Mouse (Mus musculus) intestine, embryonic 16.5 days (tissue): ENCODE results near the gene Cdca7. TPM values are rescaled to one million over a fixed set of nuclear protein-coding genes. Genes with fewer than 3 reads are reported as not detected.

Experiments used
- ATAC-seq: fragments of 200-750 bp; cut with Nextera tagmentation; 2 replicates; pipeline ENCODE4 v1.8.0; 2017; ENCODE audit warnings: moderate TSS enrichment, moderate library complexity
- H3K27ac ChIP-seq: fragments of 300-500 bp; sonication (generic); 2 replicates; pipeline ENCODE4 v1.5.1; 2014; ENCODE audit warnings: mild to moderate bottlenecking, low read length
- H3K27me3 ChIP-seq: fragments of 300-500 bp; sonication (generic); replicated peaks from 2 replicates; pipeline ENCODE4 v1.6.1; 2014; ENCODE audit warnings: low read length, control low read depth, mixed read lengths; ENCODE audit not compliant: control insufficient read depth, insufficient read depth
- H3K36me3 ChIP-seq: fragments of 300-500 bp; sonication (generic); 2 replicates; pipeline ENCODE4 v1.6.1; 2014; ENCODE audit warnings: low read length, control low read depth; ENCODE audit not compliant: control insufficient read depth, insufficient read depth
- H3K4me1 ChIP-seq: fragments of 300-500 bp; sonication (generic); 2 replicates; pipeline ENCODE4 v1.6.1; 2014; ENCODE audit warnings: low read length, control low read depth, mixed read lengths; ENCODE audit not compliant: control insufficient read depth, insufficient read depth
- H3K4me2 ChIP-seq: fragments of 300-500 bp; sonication (generic); 2 replicates; pipeline ENCODE4 v1.6.1; 2014; ENCODE audit warnings: low read depth, low read length, control low read depth
- H3K4me3 ChIP-seq: fragments of 300-500 bp; sonication (generic); 2 replicates; pipeline ENCODE4 v1.5.1; 2014; ENCODE audit warnings: mild to moderate bottlenecking, low read length
- H3K9ac ChIP-seq: fragments of 300-500 bp; sonication (generic); 2 replicates; pipeline ENCODE4 v1.6.1; 2014; ENCODE audit warnings: low read depth, low read length
- H3K9me3 ChIP-seq: fragments of 300-500 bp; sonication (generic); 2 replicates; pipeline ENCODE4 v1.6.1; 2016; ENCODE audit warnings: low read length, control low read depth; ENCODE audit not compliant: control insufficient read depth
- WGBS: fragments of 180-500 bp; shearing (Covaris S2); extraction: QIAGEN DNeasy Blood & Tissue Kit; methylation state at CpG from one replicate; pipeline ENCODE4 v1.1.7; 2014; 5-methylcytosine and 5-hydroxymethylcytosine counted together
- polyA plus RNA-seq: library from polyadenylated mRNA; unstranded; fragments of >200 nt; fragmentation: Nextera tagmentation; extraction: Ambion mirVana; gene quantifications from 2 replicates; pipeline ENCODE4 v1.2.1, GENCODE M21; 2015

Gene Cdca7
- polyA plus RNA-seq, 1 experiment from 2014 or later: 111 TPM

DNA sequence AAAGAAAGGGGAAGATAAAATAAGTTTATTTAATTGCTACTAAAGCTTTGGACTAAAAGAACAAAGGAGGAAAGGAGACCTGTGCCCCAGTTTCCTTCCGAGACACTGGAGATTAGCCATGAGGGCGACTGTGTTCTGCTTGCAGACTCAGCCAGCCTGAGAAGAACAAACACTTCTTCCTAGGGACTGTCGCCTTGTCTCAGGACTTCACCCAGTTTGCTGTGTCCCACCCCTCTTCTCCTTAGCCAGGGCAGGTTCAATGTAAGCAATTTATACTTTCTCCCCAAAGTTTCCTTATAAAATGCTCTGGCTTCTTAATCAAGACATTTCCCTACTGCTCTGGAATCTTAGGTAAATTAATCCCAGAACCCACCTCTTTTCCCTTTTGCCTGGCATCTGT, 22.4 kb upstream of the Cdca7 start:
- 44% methylated on average over 3 of the region's 3 CpGs for WGBS

DNA sequence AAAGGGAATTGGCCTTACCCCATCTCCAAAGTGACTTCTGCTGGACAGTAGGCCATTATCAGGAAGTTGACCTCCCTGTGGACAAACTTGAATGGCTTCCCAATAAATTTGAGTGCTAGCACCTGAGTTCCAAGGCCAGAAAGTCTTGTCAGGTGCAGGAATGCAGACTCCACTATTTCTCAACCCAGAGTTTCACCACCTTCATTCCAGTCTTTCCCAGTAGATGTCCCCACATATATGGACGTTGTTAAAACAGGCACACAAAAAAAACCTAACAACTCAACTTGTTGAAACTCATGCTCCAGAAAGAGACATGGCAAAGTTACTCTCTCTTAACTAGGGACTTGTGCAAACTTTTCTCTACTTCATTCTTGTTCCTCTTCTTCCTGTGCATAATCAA, 19.8 kb upstream of the Cdca7 start:
- H3K36me3 ChIP-seq: no peaks in the 10 kb centered on the region
- no peaks in the 10 kb centered on the region for H3K27me3 ChIP-seq
- ATAC-seq: no peak
- no peak overlapping the region for H3K27ac ChIP-seq
- no peaks in the 10 kb centered on the region for H3K9me3 ChIP-seq
- no peak overlapping the region for H3K9ac ChIP-seq
- no peak overlapping the region for H3K4me2 ChIP-seq
- WGBS: 77% methylated on average over 1 of the region's 1 CpGs
- no peak overlapping the region for H3K4me3 ChIP-seq
- H3K4me1 ChIP-seq: no peaks in the 10 kb centered on the region

More for the DNA sequence above, 22.4 kb upstream of the Cdca7 start:
- H3K4me3 ChIP-seq: no peak overlapping the region
- H3K36me3 ChIP-seq: no peaks in the 10 kb centered on the region
- no peaks in the 10 kb centered on the region for H3K9me3 ChIP-seq
- H3K27ac ChIP-seq: no peak overlapping the region
- ATAC-seq: no peak
- H3K27me3 ChIP-seq: no peaks in the 10 kb centered on the region
- no peaks in the 10 kb centered on the region for H3K4me1 ChIP-seq
- H3K9ac ChIP-seq: no peak overlapping the region
- H3K4me2 ChIP-seq: no peak overlapping the region

DNA sequence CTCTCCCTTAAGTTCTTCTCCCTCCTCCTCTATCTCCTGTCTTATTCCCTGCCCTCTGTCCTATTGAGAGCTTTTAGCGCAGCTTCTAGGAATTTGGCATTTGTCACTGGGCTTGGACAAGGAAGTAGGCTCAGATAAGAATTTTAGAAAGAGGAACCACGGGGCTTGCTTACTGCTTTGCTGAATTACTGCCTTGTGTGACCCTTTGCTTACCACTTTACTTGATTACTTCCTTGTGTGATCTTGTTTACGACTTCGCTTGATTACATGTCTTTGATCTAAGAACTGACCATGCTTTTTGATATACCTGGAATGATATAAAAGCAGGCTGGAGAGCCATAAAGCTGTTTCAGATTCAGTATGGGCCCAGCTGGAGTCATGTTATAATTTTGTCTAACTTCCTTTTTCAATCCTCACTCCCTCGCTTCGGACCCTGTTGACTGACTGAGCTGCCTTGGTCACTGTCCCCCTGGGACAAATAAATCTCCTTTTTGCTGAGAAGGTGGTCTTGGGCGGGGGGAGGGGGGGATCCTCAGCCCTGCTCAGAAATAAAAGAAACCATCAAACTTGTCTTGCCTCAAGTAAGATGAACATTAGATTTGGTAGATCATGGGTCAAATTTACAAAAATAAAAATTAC, 11.5 kb upstream of the Cdca7 start:
- Histone ChIP-seq H3K36me3 (no peaks in the 10 kb centered on the region), H3K27ac (no peak overlapping the region)
- 51% methylated on average over 7 of the region's 7 CpGs for WGBS

DNA sequence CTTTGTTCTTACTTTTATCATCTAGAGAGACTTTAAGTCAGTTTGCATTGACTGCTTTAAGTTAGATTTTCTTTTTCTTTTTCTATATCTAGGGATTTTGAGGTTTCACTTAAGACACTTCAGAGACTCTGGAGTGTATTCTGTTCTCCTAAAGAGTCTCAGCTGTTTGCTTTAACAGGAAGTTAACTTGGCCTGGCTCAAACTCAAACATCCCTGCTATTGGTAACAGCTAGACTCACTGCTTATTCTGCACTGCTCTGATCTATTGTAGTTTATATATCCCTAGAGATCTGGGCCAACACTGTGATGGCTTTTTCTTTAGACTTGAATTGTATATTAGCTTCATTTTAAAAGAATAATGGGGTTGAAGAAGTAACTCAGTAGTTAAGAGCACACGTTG, 8.4 kb upstream of the Cdca7 start:
- Histone ChIP-seq H3K4me1 (peaks cover 3% of the 10 kb centered on the region), H3K9me3 (no peaks in the 10 kb centered on the region), H3K27ac (no peak overlapping the region), H3K27me3 (no peaks in the 10 kb centered on the region), H3K4me2 (no peak overlapping the region), H3K9ac (no peak overlapping the region), H3K36me3 (no peaks in the 10 kb centered on the region), H3K4me3 (no peak overlapping the region)
- WGBS: 64% methylated on average over 1 of the region's 1 CpGs
- peak; percentile 26; the same call in 1 of the 2 replicates for ATAC-seq

More for the DNA sequence above, 11.5 kb upstream of the Cdca7 start:
- Histone ChIP-seq H3K27me3 (no peaks in the 10 kb centered on the region), H3K4me2 (no peak overlapping the region), H3K9me3 (no peaks in the 10 kb centered on the region), H3K9ac (no peak overlapping the region), H3K4me3 (no peak overlapping the region), H3K4me1 (peaks cover 3% of the 10 kb centered on the region)
- ATAC-seq: no peak

DNA sequence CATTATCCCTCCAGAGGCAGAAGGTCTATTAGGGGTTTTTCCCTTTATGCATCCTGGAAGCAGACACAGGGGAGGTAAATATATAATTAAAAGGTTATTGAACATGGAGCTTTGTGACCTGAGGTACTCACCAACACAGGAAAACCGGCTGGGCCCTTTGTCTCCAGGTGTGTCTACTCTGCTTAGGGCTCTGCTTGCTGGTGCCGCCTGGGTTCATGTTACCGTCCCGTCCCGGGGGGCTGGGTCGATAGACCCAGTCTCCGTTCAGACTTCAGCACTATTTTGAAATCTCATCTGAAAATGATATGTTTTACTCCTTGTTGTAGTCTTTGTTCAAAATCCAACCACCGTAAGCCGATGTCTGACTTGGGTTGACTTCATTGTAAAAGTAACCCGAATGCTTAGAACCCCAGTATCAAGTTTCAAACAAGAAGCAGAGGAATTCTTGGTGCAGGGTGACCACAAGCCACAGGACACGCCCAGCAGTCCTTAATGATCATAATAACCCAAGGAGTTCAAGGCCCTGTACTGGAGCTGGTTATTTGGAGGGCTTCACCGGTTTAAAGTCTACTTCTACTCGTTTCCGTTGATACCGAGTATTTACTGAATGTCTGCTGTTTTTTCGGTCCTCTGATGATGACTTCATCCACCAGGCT, 4.4 kb upstream of the Cdca7 start:
- no peaks in the 10 kb centered on the region for H3K27me3 ChIP-seq
- no peak for ATAC-seq
- no peak overlapping the region for H3K9ac ChIP-seq
- WGBS: 66% methylated on average over 16 of the region's 16 CpGs
- no peak overlapping the region for H3K27ac ChIP-seq
- no peak overlapping the region for H3K4me3 ChIP-seq
- no peak overlapping the region for H3K4me2 ChIP-seq
- no peaks in the 10 kb centered on the region for H3K9me3 ChIP-seq
- H3K4me1 ChIP-seq: peaks cover 10% of the 10 kb centered on the region
- no peaks in the 10 kb centered on the region for H3K36me3 ChIP-seq

DNA sequence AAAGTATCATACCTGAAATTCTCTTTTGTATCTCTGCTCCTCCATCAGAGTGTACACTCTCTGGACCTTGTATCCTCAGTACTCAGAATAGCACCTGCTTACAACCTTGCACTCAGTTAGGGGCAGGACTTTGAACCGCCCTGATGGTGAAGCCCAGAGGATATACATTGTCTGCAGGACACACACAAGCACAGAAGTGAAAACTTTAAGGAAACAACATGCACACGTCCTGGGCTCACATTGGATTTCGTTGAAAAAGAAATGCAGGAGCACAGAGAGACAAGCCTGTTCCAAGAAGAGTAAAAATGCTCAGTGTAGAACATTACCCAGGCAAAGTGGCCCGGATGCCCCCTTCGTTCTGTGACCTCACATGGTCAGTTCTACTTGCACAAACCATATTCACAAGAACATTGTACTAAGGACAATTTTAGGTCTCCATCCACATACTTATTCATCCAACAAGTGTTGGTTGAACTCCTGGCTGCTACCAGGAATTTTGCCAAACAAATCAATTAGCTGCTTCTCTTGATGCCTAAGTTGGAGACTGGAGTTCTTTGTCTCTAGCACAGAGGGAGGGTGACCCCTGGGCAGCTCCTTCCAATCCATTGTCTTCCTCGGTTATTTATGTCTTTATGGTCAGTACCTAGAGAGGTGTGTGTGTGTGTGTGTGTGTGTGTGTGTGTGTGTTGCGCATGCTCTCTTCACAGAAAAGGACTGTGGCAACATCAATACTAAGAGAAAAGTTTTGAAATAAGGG, 1.2 kb upstream of the Cdca7 start:
- 0 out of 2 replicates have a peak, but pooled peaks cover 3% of the 10 kb centered on the region for H3K36me3 ChIP-seq
- peak; percentile 64 for ATAC-seq
- no peaks in the 10 kb centered on the region for H3K27me3 ChIP-seq
- no peak overlapping the region for H3K4me3 ChIP-seq
- peaks cover 24% of the 10 kb centered on the region for H3K4me1 ChIP-seq
- peak overlapping the region; percentile 81 for H3K4me2 ChIP-seq
- H3K9me3 ChIP-seq: no peaks in the 10 kb centered on the region
- 0 out of 2 replicates have a peak overlapping the region, but pooled peaks have one; percentile 15 for H3K27ac ChIP-seq
- H3K9ac ChIP-seq: 0 out of 2 replicates have a peak overlapping the region, but pooled peaks have one; percentile 1
- 37% methylated on average over 7 of the region's 7 CpGs for WGBS

DNA sequence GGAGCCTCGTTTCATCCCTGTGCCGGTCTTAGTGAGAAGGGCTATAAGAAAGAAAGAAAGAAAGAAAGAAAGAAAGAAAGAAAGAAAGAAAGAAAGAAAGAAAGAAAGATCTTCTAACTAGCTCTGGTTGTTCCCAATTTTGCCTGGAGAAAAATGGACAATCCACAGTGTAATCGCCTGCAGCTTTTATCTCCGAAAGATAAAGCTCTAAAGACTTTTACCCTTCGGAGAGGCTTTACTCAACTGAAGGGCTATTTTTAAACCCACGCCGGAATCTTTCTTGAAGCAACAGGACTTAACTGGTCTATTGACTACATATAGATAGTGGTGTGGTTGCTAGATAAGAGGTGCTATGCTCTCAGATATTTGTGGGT, 549 bp upstream of the Cdca7 start:
- WGBS: under 1% methylated on average over 7 of the region's 7 CpGs
- ATAC-seq: no peak
- Histone ChIP-seq H3K27me3 (no peaks in the 10 kb centered on the region), H3K9ac (peak overlapping the region; percentile 80), H3K27ac (peak overlapping the region; percentile 94), H3K4me3 (peak overlapping the region; percentile 90), H3K4me2 (peak overlapping the region; percentile 81), H3K4me1 (peaks cover 29% of the 10 kb centered on the region), H3K9me3 (no peaks in the 10 kb centered on the region), H3K36me3 (0 out of 2 replicates have a peak, but pooled peaks cover 3% of the 10 kb centered on the region)

DNA sequence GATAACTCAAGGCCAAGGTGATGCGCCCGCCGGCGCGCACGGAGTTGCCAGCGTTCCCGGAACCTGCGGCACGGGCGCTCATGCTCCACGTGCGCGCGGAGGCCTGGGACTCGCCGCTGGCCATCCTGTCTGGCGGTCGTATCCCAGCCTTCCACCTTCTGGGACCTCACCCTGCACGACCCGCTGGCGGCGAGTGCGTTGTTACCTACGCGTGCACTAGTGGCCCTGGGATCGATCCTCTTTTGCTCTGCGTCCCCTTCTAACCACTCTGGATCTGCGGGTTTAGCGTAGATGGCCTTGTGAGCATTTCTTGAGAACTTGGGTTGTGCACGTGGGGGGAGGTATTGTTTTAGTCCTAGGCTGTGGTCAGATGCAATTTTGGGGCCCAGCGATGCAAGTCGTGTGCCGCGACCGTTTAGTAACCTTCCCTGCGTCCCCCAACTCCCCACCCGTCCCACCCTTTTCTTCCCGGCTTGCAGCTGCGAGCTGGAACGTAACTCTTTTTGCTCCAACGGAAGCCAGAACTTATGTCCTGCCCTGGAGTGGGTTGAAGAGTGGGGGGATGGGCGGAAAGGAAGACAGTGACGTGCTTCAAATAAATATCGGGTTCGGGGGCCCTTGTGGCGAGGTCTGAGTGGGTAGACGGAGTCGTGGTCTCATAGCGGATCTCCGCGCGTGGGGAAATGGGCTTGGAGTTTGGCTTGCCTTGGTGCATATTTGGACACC, 690 bp downstream of the Cdca7 start:
- peak; percentile 67 for ATAC-seq

DNA sequence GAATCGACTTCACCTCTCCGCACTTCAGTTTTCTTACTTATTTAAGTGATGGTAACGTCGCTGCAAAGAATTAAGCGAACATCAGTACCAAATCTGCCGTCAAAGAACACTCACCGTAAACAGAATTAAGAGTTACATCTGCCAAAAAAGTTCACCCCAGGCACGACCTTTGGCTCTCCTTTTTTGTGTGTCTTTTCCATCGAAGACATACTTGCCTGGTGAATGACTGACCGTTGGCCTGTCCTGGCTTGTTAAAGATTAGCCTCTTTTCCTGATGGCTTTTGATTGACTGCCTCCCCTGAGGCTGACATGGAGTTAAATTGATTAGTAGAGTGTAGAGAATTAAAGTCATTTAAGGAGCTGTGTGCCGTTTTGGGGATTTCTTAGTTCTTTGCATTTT, 1.3 kb downstream of the Cdca7 start:
- peak overlapping the region; percentile 80 for H3K9ac ChIP-seq
- no peaks in the 10 kb centered on the region for H3K9me3 ChIP-seq
- no peak for ATAC-seq
- H3K4me2 ChIP-seq: peak overlapping the region; percentile 81
- H3K27me3 ChIP-seq: no peaks in the 10 kb centered on the region
- H3K27ac ChIP-seq: peak overlapping the region; percentile 94; the same call in 1 of the 2 replicates
- H3K36me3 ChIP-seq: peaks cover 11% of the 10 kb centered on the region; the same call in 1 of the 2 replicates
- 2% methylated on average over 11 of the region's 11 CpGs for WGBS
- H3K4me1 ChIP-seq: peaks cover 29% of the 10 kb centered on the region
- peak overlapping the region; percentile 90 for H3K4me3 ChIP-seq

More for the DNA sequence above, 690 bp downstream of the Cdca7 start:
- under 1% methylated on average over 53 of the region's 53 CpGs for WGBS
- Histone ChIP-seq H3K27me3 (no peaks in the 10 kb centered on the region), H3K9me3 (no peaks in the 10 kb centered on the region), H3K9ac (peak overlapping the region; percentile 80), H3K4me1 (peaks cover 29% of the 10 kb centered on the region), H3K4me3 (peak overlapping the region; percentile 90), H3K36me3 (0 out of 2 replicates have a peak, but pooled peaks cover 9% of the 10 kb centered on the region), H3K4me2 (peak overlapping the region; percentile 81), H3K27ac (peak overlapping the region; percentile 94)
